Mouse (Mus musculus): ENCODE measurements around the gene Usp3. TPM values are rescaled to one million over a fixed set of nuclear protein-coding genes. Genes with fewer than 3 reads are reported as not detected.

Gene Usp3
- polyA plus RNA-seq, 1 experiment: 15.2 TPM

DNA sequence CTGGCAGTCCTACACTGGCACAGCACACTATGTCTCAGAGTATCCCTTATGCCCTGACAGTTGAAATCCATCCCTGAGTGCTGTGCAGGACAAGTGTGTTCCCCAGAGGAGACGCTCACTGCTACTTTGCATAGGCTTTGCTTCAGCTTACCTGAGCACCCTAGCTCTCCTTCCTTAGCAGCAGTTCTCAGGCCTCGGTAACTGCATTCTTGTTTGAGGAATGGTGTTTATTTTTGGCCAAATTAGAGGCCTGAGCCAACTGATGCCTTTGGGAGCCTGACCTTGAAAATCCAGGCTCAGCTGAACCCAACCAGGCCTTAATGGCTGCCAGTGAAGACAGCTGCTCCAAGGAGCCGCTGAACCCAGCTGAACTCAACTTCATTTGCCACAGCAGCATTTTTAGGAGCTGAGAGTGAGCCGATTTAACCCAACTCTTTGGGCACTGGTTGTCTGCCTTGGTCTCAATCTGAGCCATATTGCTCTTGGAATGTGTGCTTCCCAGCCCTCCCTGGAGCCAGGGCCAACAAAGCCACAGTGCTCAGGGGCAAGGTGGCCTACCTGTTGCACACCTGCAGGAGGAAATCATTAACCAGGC lies 79.2 kb downstream of the Usp3 start:
- Histone ChIP-seq H3K4me3 (ENCODE audit: extremely low read depth, insufficient read depth, insufficient read length) (no peak overlapping the region), H3K4me1 (ENCODE audit: control insufficient read depth, insufficient read depth, insufficient read length) (peaks cover 10% of the 10 kb centered on the region; the same call in 1 of the 2 replicates), H3K27me3 (ENCODE audit: control insufficient read depth, insufficient read depth, low read length) (no peaks in the 10 kb centered on the region), H3K27ac (ENCODE audit: insufficient read depth, low read length) (no peak overlapping the region), H3K36me3 (ENCODE audit: control insufficient read depth, insufficient read depth, low read length) (peaks cover 17% of the 10 kb centered on the region)
- 88% methylated on average over 4 of the region's 4 CpGs for WGBS
- no peak for DNase-seq (ENCODE audit: low read depth in 1 of 2, low spot score in 2 of 2)
- no peak for TF ChIP-seq POLR2A (IDR thresholded peaks at IDR 0.05; ENCODE audit: low read depth, low read length)
- no peak for TF ChIP-seq CTCF (IDR thresholded peaks at IDR 0.05; ENCODE audit: extremely low read depth, insufficient read depth, insufficient read length, insufficient replicate concordance)

GRCm38 (mm10) chr9:66513150-66513549 lies 79.8 kb downstream of the Usp3 start:
- peaks cover 10% of the 10 kb centered on the region; the same call in 1 of the 2 replicates for H3K4me1 ChIP-seq (ENCODE audit: control insufficient read depth, insufficient read depth, insufficient read length)
- no peaks in the 10 kb centered on the region for H3K27me3 ChIP-seq (ENCODE audit: control insufficient read depth, insufficient read depth, low read length)
- H3K4me3 ChIP-seq (ENCODE audit: extremely low read depth, insufficient read depth, insufficient read length): no peak overlapping the region
- no peak overlapping the region for H3K27ac ChIP-seq (ENCODE audit: insufficient read depth, low read length)
- peaks cover 13% of the 10 kb centered on the region for H3K36me3 ChIP-seq (ENCODE audit: control insufficient read depth, insufficient read depth, low read length)
- DNase-seq (ENCODE audit: low read depth in 1 of 2, low spot score in 2 of 2): peak in 1 of 2 experiments; percentile 24
- TF ChIP-seq CTCF (IDR thresholded peaks at IDR 0.05; ENCODE audit: extremely low read depth, insufficient read depth, insufficient read length, insufficient replicate concordance): no peak

- Histone ChIP-seq H3K4me3 (ENCODE audit: extremely low read depth, insufficient read depth, insufficient read length) (peak overlapping the region; percentile 63), H3K4me1 (ENCODE audit: control insufficient read depth, insufficient read depth, insufficient read length) (peaks cover 10% of the 10 kb centered on the region; the same call in 1 of the 2 replicates), H3K36me3 (ENCODE audit: control insufficient read depth, insufficient read depth, low read length) (peaks cover 12% of the 10 kb centered on the region), H3K27me3 (ENCODE audit: control insufficient read depth, insufficient read depth, low read length) (no peaks in the 10 kb centered on the region), H3K27ac (ENCODE audit: insufficient read depth, low read length) (peak overlapping the region; percentile 89)
- WGBS: 2% methylated on average over 8 of the region's 8 CpGs
- peak; percentile 63 to 82 for DNase-seq (ENCODE audit: low read depth in 1 of 2, low spot score in 2 of 2)
- peak; percentile 48; the same call in 1 of the 2 replicates for TF ChIP-seq POLR2A (IDR thresholded peaks at IDR 0.05; ENCODE audit: low read depth, low read length)
- TF ChIP-seq CTCF (IDR thresholded peaks at IDR 0.05; ENCODE audit: extremely low read depth, insufficient read depth, insufficient read length, insufficient replicate concordance): no peak
Measured at GRCm38 (mm10) chr9:66512351-66512671, 80.6 kb downstream of the Usp3 start.

DNA sequence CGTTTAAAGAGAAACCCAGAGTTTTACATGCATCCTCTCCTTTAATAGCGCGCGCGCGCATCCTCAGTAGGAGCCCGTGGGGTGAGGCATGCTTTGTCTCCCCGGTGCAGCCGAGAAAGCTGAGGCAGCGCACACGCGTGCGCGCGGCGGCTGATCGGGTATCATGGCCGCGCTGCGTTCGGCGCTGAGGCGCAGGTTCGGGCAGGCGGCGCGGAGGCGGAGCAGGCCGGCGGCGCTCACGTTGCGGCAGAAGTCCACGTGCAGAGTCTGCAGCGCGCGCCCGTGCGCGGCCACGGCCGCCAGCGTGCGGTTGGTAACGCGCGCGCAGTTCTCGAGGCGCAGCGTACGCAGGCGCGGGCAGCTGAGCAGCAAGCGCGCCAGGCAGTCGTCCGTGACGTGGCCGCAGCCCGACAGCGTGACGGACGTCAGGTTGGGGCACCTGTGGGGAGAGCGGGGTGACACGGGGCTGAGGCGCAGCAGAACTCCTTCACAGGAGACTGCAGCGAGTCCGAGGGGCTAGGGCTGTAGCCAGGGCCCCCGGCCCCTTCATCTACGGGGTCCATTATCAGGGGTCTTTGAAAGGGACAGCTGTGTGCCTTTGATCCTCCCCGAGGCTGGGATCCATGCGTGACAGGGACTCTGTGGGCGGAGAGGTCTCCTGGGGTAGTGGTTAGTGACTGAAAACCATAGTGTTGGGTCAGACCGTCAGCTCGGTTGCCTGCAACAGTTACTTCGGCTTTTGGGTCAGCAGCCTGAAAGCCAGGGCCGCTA lies 81.2 kb downstream of the Usp3 start:
- Histone ChIP-seq H3K27ac (ENCODE audit: insufficient read depth, low read length) (peak overlapping the region; percentile 89), H3K4me3 (ENCODE audit: extremely low read depth, insufficient read depth, insufficient read length) (peak overlapping the region; percentile 63), H3K4me1 (ENCODE audit: control insufficient read depth, insufficient read depth, insufficient read length) (peaks cover 10% of the 10 kb centered on the region; the same call in 1 of the 2 replicates), H3K36me3 (ENCODE audit: control insufficient read depth, insufficient read depth, low read length) (peaks cover 9% of the 10 kb centered on the region), H3K27me3 (ENCODE audit: control insufficient read depth, insufficient read depth, low read length) (no peaks in the 10 kb centered on the region)
- TF ChIP-seq CTCF (IDR thresholded peaks at IDR 0.05; ENCODE audit: extremely low read depth, insufficient read depth, insufficient read length, insufficient replicate concordance) (no peak), POLR2A (IDR thresholded peaks at IDR 0.05; ENCODE audit: low read depth, low read length) (peak; percentile 26; the same call in 1 of the 2 replicates)
- WGBS: under 1% methylated on average over 78 of the region's 78 CpGs
- DNase-seq (ENCODE audit: low read depth in 1 of 2, low spot score in 2 of 2): peak; percentile 81 to 84

DNA sequence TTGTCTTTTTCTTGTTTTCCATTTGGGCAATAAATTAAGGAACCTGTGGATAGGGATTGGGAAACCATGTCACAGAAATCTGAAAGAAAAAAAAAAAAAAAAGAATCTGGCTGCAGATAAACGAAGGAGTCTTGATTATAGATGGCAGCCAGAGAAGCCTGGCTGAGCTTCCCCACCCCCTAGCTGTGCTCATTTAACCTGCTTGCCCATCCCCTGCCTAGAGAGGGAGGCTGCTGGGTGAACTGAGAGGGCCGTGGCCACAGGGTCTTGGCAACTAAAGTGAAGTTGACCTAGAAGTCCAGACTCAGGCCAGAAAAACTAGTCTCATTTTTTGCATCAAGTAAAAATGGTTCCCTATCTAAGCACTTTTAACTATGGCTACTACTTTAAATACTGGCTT lies 82.0 kb downstream of the Usp3 start:
- H3K36me3 ChIP-seq (ENCODE audit: control insufficient read depth, insufficient read depth, low read length): peaks cover 6% of the 10 kb centered on the region
- TF ChIP-seq POLR2A (IDR thresholded peaks at IDR 0.05; ENCODE audit: low read depth, low read length) (no peak), CTCF (IDR thresholded peaks at IDR 0.05; ENCODE audit: extremely low read depth, insufficient read depth, insufficient read length, insufficient replicate concordance) (no peak)
- DNase-seq (ENCODE audit: low read depth in 1 of 2, low spot score in 2 of 2): no peak
- WGBS: 6% methylated on average over 2 of the region's 2 CpGs
- peak overlapping the region; percentile 45 for H3K4me3 ChIP-seq (ENCODE audit: extremely low read depth, insufficient read depth, insufficient read length)
- peaks cover 10% of the 10 kb centered on the region; the same call in 1 of the 2 replicates for H3K4me1 ChIP-seq (ENCODE audit: control insufficient read depth, insufficient read depth, insufficient read length)
- no peaks in the 10 kb centered on the region for H3K27me3 ChIP-seq (ENCODE audit: control insufficient read depth, insufficient read depth, low read length)
- peak overlapping the region; percentile 80; the same call in 1 of the 2 replicates for H3K27ac ChIP-seq (ENCODE audit: insufficient read depth, low read length)

DNA sequence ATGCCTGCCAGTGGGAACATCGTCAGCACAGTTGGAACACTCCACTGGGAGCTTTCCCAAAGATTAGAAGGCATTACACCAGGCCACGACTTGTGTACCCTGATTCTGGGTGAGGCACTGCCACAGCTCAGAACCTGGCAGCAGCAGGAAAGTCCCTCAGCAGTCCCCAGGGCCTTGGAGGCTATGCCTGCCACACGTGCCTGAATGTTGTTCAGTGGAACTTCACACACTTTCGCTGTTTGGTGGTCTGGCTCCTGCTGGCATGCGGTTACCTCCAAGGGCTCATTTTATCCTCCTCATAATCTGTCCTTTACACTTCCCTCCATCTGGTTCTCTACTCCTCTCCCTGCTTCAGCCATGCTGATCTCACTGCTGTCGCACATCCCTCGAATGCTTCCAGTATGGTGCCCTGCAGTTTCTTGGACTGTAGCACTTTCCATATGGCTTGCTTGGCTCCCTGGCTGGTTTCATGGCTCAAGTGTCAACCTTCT lies 82.5 kb downstream of the Usp3 start:
- peaks cover 12% of the 10 kb centered on the region; the same call in 1 of the 2 replicates for H3K4me1 ChIP-seq (ENCODE audit: control insufficient read depth, insufficient read depth, insufficient read length)
- TF ChIP-seq POLR2A (IDR thresholded peaks at IDR 0.05; ENCODE audit: low read depth, low read length) (no peak), CTCF (IDR thresholded peaks at IDR 0.05; ENCODE audit: extremely low read depth, insufficient read depth, insufficient read length, insufficient replicate concordance) (no peak)
- no peak overlapping the region for H3K27ac ChIP-seq (ENCODE audit: insufficient read depth, low read length)
- no peak for DNase-seq (ENCODE audit: low read depth in 1 of 2, low spot score in 2 of 2)
- 66% methylated on average over 7 of the region's 7 CpGs for WGBS
- peaks cover 8% of the 10 kb centered on the region for H3K36me3 ChIP-seq (ENCODE audit: control insufficient read depth, insufficient read depth, low read length)
- H3K4me3 ChIP-seq (ENCODE audit: extremely low read depth, insufficient read depth, insufficient read length): no peak overlapping the region
- H3K27me3 ChIP-seq (ENCODE audit: control insufficient read depth, insufficient read depth, low read length): no peaks in the 10 kb centered on the region

Data from spleen, adult 2 months (tissue).